Mouse (Mus musculus) kidney, adult 2 months (tissue): Measurements from ENCODE around the gene Ypel1. TPM values are rescaled to one million over a fixed set of nuclear protein-coding genes. Genes with fewer than 3 reads are reported as not detected.

ENCODE experiments used
- DNase-seq: peaks from one replicate; pipeline ENCODE4 v3.0.0; 2021
- H3K27ac ChIP-seq: fragments of 200-500 bp; 2 replicates; pipeline ENCODE4 v1.5.1; 2012; ENCODE audit warnings: low read depth, low read length, control low read depth, inconsistent platforms; ENCODE audit not compliant: insufficient read depth
- H3K27me3 ChIP-seq: fragments of 200-500 bp; replicated peaks from 2 replicates; pipeline ENCODE4 v1.6.1; 2012; ENCODE audit warnings: mild to moderate bottlenecking, moderate library complexity, low read length, inconsistent platforms; ENCODE audit not compliant: control insufficient read depth, insufficient read depth
- H3K36me3 ChIP-seq: fragments of 200-500 bp; 2 replicates; pipeline ENCODE4 v1.6.1; 2012; ENCODE audit warnings: mild to moderate bottlenecking, moderate library complexity, low read length, inconsistent platforms; ENCODE audit not compliant: control insufficient read depth, insufficient read depth
- H3K4me1 ChIP-seq: fragments of 200-500 bp; 2 replicates; pipeline ENCODE4 v1.6.1; 2011; ENCODE audit warnings: low read length; ENCODE audit not compliant: control insufficient read depth, insufficient read depth
- H3K4me3 ChIP-seq: fragments of 200-500 bp; 2 replicates; pipeline ENCODE4 v1.5.1; 2011; ENCODE audit warnings: mild to moderate bottlenecking, low read depth, low read length, control low read depth; ENCODE audit not compliant: insufficient read depth
- CTCF ChIP-seq: fragments of 200-500 bp; conservative IDR thresholded peaks from 2 replicates; pipeline ENCODE4 v1.5.1; 2011; ENCODE audit warnings: low read depth, mild to moderate bottlenecking, control low read depth, low read length, moderate library complexity, mixed read lengths; ENCODE audit not compliant: insufficient read depth, insufficient read length
- POLR2A ChIP-seq: fragments of 200-500 bp; IDR thresholded peaks from one replicate; pipeline ENCODE4 v1.6.1; 2011; ENCODE audit warnings: low read depth, low read length, control low read depth
- WGBS: fragments of 180-500 bp; shearing (Covaris S2); methylation state at CpG from one replicate; pipeline ENCODE4 v1.1.7; 2018; 5-methylcytosine and 5-hydroxymethylcytosine counted together
- polyA plus RNA-seq: library from polyadenylated mRNA; depleted of rRNA; stranded (reverse); fragments of >200 nt; gene quantifications from 2 replicates; pipeline ENCODE4 v1.2.3, GENCODE M21; 2012

The Ypel1 gene
- polyA plus RNA-seq, 1 experiment, result 1.6 TPM

DNA sequence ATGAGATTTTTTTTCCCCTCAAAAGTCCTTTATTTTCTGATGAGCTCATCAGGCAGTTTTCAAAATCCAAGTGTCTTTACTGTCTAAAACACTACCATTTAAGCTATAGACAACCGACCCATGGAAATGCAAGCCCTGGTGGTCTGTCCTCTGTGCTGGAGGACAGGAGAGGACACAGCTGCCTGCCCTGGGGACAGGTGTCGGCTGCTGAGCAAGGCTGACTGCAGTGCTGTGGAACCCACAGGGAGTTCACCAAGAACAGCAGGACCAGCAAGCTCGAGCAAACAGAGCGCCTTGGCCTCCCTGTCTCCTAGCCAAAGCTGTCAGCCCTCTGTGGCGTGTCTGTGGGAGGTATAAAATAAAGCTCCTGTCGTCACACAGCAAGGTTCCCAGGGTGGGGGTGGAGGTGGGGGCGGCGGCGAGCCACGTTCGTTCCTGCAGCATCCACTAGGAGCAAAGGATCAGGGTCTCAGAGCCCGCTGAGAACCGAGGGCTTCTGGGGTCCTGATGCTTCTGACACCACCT lies 17.2 kb downstream of the Ypel1 start:
- Histone ChIP-seq H3K27me3 (no peaks in the 10 kb centered on the region), H3K36me3 (no peaks in the 10 kb centered on the region; the same call in none of the 2 replicates), H3K4me1 (0 out of 2 replicates have a peak, but pooled peaks cover 4% of the 10 kb centered on the region), H3K4me3 (no peak overlapping the region), H3K27ac (no peak overlapping the region)
- DNase-seq, result no peak
- TF ChIP-seq CTCF, result no peak
- TF ChIP-seq POLR2A, result no peak
- 76% methylated on average over 13 of the region's 13 CpGs for WGBS

DNA sequence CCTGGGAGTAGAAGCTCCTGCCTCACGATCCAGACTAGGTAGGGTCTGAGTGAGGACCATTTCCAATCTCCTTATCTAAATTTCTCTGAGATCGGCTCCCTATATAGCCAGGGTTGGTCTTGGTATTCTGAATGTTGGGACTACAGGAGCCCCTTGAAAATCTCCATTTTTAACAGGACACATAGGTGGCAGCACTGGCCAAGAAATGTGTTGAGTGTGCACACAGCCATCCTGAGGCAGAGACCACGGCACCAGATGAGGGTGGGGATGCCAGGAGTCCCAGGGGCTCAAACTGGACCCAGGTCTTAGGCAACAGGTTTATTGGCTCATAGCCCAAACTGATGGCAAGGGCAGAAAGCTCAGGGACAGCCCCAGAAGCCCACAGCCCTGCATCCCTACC lies 18.9 kb downstream of the Ypel1 start:
- Histone ChIP-seq H3K4me1 (no peaks in the 10 kb centered on the region), H3K27me3 (no peaks in the 10 kb centered on the region), H3K36me3 (no peaks in the 10 kb centered on the region; the same call in none of the 2 replicates), H3K4me3 (no peak overlapping the region), H3K27ac (no peak overlapping the region)
- TF ChIP-seq CTCF (no peak), POLR2A (no peak)
- WGBS, result 70% methylated on average over 3 of the region's 3 CpGs
- DNase-seq, result no peak

DNA sequence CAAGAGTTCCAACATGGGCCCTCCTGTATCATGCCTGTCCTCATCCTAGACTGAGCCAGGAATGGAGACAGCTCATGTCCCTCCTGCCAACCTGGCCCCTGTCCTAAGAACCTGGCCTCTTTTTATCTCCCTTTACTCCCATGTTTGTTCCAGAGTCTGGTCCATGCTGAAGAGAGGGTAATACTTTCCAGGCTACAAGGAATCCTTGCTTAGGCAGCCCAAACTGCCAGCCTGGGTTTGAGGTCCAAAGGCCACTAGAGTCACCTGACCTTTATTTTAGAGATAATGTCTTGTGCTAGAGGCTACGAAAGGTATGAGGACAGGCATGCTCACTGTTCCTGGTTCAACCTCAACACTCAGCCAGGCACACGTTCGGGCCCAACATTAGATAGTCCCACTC lies 27.4 kb downstream of the Ypel1 start:
- H3K36me3 ChIP-seq, result no peaks in the 10 kb centered on the region
- no peaks in the 10 kb centered on the region; the same call in 1 of the 2 replicates for H3K4me1 ChIP-seq
- peak; percentile 45 for DNase-seq
- H3K27ac ChIP-seq, result no peak overlapping the region
- H3K4me3 ChIP-seq, result no peak overlapping the region
- no peaks in the 10 kb centered on the region for H3K27me3 ChIP-seq
- TF ChIP-seq CTCF, result no peak
- TF ChIP-seq POLR2A, result no peak
- WGBS, result 76% methylated on average over 3 of the region's 3 CpGs

DNA sequence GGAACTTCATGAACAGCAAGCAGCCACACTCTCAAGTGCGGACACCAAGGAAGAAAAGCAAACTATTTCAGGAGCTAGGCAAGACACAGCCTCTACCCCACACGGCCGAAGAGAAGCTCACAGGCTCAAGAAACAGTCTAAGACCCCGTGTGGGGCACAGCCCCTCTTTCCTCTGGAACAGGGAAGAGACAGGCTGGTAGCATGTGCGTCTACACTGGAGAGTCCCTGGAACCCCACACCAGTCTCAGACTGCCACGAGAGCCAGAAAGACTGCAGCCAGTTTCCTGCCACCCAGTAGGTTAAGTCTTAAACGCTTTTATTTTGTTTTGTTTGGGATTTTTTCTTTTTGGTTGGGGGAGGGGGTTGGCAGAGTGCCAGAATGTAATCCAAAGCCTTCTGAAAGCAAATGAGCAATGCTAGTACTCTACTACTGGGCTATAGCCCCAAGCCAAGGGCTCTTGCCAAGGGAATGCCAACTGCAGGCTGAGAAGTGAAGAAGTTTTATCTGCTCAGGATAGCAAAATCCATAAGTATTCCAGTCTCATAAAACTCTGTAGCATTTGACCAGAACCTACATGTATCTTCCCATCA lies 33.2 kb downstream of the Ypel1 start:
- WGBS, result 70% methylated on average over 7 of the region's 7 CpGs
- Histone ChIP-seq H3K27me3 (no peaks in the 10 kb centered on the region), H3K27ac (no peak overlapping the region), H3K4me3 (no peak overlapping the region), H3K36me3 (no peaks in the 10 kb centered on the region; the same call in 1 of the 2 replicates), H3K4me1 (no peaks in the 10 kb centered on the region)
- DNase-seq, result no peak
- TF ChIP-seq CTCF, result no peak
- no peak for TF ChIP-seq POLR2A

DNA sequence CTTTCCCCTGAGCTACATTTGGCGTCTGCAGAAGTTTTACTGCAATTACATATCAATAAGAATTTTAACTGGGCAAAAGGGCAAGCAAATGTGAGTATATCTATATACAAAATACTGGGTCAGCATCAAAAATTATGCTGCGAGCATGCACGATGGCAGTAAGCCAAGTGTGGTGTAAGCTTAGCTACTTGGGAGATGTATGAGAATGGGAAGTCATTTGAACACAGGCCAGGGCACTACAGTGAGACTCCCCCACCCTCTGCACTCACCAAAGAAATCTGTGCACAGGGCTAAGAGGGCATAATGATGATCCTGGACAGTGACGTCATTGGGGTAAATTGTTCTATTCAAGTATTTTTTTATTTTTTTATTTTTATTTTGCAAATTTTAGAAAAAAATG lies 35.1 kb downstream of the Ypel1 start:
- H3K4me3 ChIP-seq, result no peak overlapping the region
- 0 out of 2 replicates have a peak, but pooled peaks cover 2% of the 10 kb centered on the region for H3K4me1 ChIP-seq
- H3K27ac ChIP-seq, result no peak overlapping the region
- no peak for DNase-seq
- no peaks in the 10 kb centered on the region; the same call in 1 of the 2 replicates for H3K36me3 ChIP-seq
- no peaks in the 10 kb centered on the region for H3K27me3 ChIP-seq
- TF ChIP-seq POLR2A, result no peak
- WGBS, result 69% methylated on average over 4 of the region's 4 CpGs

DNA sequence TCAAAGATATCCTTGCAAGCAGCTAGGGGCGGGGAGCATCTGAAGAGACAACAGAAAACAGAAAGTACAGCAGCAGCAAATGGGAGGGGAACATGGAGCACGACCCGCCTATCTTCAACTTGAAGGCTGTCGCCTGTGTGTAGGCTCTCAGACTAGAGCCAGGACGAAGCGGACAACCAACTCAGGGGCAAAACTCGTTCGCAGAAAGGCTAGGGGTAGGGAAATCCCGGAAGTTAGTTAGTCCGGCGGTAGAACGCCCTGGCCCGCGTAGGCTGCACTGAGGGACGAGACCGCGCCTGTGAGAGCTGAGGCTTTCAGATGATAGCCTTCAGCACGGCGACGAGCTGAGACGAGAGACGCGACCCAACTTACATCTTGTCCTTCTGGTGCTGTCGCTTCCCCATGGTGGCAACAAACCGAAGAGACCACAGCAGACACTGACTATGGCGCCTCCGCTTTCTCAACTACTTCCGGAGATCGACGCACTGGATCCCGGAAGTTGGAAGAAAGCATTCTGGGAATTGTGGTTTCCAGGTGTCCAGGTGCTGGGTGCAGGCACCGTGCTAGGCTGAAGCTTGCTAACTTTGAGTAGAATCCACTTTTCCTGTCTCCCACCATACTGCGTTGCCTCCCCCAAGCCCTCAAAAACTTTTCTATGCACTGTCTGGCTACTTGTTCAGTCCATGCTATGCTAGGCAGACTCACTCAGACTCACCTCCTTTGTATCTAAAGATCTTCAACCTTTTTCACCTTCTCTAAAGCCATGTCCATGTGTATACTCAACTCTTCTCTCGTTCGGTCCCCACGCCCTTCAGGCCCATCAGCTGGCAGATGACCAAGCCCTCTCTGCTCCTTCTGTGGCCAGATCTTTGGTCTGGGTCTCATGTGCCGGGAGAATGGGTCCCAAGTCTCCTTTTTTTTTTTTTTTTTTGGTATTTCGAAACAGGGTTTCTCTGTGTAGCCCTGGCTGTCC lies 41.6 kb downstream of the Ypel1 start, which contains the start of gene Ppil2:
Gene Ppil2, minus strand, starts transcription at position 487 of the 973 bp plus-strand sequence.
- H3K27me3 ChIP-seq, result no peaks in the 10 kb centered on the region
- peak; percentile 77 for TF ChIP-seq POLR2A
- no peak for TF ChIP-seq CTCF
- WGBS, result 8% methylated on average over 38 of the region's 38 CpGs
- H3K36me3 ChIP-seq, result no peaks in the 10 kb centered on the region
- H3K4me3 ChIP-seq, result peak within 1 kb of the TSS; percentile 79
- H3K27ac ChIP-seq, result peak within 1 kb of the TSS; percentile 57; the same call in 1 of the 2 replicates
- peak; percentile 85 for DNase-seq
- peaks cover 5% of the 10 kb centered on the region; the same call in 1 of the 2 replicates for H3K4me1 ChIP-seq
